Mouse (Mus musculus): ENCODE data around the gene Mctp1.

DNA sequence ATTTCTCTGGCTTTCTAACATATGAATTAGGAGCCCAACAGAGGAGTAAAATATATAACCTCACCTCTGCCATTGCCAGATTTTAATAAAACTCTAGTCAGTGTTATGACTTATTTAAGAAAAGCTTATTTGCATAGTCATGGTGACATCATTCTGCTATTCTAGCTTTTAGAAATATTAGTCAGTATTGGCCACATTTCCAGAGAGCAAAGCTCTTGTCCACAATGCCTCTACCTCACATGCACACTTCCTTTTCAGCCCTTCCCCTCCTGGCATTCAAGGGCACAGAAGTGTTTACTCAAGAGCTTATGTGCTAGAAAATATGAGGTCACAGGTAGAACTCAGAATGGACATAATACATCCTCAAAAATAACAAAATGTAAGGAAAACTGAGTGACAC is 206.9 kb downstream of the Mctp1 start:
- TF ChIP-seq CTCF (IDR thresholded peaks at IDR 0.05) = no peak
- TF ChIP-seq EP300 (IDR thresholded peaks at IDR 0.05) = 0 out of 2 replicates have a peak, but pooled peaks have one; percentile 22

Data from lung, postnatal 0 days (tissue).